Mouse (Mus musculus): Measurements from ENCODE around the gene Gzma. TPM values are rescaled to one million over a fixed set of nuclear protein-coding genes. Genes with fewer than 3 reads are reported as not detected.

The Gzma gene
- polyA plus RNA-seq, 1 experiment from 2014 or later = not detected

DNA sequence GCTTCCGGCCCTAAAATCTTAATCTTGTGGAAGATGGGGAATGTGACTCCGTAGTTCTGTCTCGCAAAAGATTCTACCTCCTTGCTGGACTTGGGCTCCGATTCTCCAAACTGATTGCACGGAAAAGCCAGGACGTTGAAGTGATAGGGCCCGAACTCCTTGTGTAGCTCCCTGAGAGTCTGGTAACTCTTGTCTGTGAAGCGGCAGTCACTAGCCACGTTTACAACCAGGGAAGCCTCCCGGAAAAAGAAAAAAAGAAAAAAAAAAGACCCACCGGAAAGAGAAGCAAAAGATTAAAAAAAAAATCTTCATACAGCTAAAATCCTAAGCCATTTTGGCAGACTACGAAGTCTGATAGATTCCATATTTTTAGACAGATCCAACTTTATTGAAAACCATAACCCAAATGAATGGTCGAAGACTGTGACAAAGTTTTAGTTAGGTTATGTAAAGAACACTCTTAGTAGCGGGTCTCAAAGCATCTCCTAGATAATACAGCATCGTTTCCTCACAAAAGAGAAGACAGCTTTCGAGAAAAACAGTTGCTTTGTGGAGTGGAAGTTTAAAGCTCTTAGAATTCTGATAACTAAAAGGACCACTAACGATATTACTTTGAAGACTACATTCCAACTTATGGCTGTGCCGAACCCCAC, 55.2 kb downstream of the Gzma start:
- peaks cover 16% of the 10 kb centered on the region for H3K36me3 ChIP-seq
- ATAC-seq (ENCODE audit: insufficient number of reproducible peaks, low FRiP score, low TSS enrichment, low read depth) = no peak
- peaks cover 10% of the 10 kb centered on the region; the same call in 1 of the 2 replicates for H3K4me1 ChIP-seq
- peak overlapping the region; percentile 55 for H3K9ac ChIP-seq
- H3K4me2 ChIP-seq (replicated peaks) = peak overlapping the region; percentile 56
- WGBS = 9% methylated on average over 18 of the region's 18 CpGs
- no peaks in the 10 kb centered on the region for H3K27me3 ChIP-seq
- H3K4me3 ChIP-seq (replicated peaks) = peak overlapping the region; percentile 63
- H3K27ac ChIP-seq (replicated peaks) = peak overlapping the region; percentile 93
- H3K9me3 ChIP-seq (replicated peaks) = no peaks in the 10 kb centered on the region

DNA sequence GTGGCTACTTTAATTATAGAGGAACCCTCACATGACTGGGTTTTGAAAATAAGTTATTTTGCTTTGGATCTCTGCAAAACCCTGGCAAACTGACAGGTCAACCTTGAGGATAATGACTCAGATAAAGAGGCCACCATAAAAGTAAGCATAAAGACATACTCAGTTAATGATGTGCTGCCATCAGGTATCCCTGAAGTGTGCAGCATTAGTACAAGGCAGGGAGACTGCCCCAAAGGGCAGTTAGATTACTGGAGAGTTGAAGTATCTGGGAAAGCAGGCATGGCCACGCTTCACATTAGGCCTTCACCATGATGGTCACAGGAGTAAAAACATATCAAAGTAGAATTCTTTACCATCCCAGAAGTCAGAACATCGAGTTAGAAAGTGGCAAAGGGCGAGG, 55.9 kb downstream of the Gzma start:
- no peak for ATAC-seq (ENCODE audit: insufficient number of reproducible peaks, low FRiP score, low TSS enrichment, low read depth)
- 44% methylated on average over 3 of the region's 3 CpGs for whole genome bisulfite sequencing
- Histone ChIP-seq H3K4me3 (replicated peaks) (peak overlapping the region; percentile 63), H3K36me3 (peaks cover 16% of the 10 kb centered on the region), H3K9me3 (replicated peaks) (no peaks in the 10 kb centered on the region), H3K4me1 (peaks cover 10% of the 10 kb centered on the region; the same call in 1 of the 2 replicates), H3K4me2 (replicated peaks) (peak overlapping the region; percentile 56), H3K9ac (peak overlapping the region; percentile 21; the same call in 1 of the 2 replicates), H3K27me3 (no peaks in the 10 kb centered on the region), H3K27ac (replicated peaks) (0 out of 2 replicates have a peak overlapping the region, but pooled peaks have one; percentile 93)

Other genes starting within 250 kb of the Gzma start
- gene Mtrex, start 173.6 kb downstream of the Gzma start, polyA plus RNA-seq (2015; fragmentation: Nextera tagmentation; extraction: Ambion mirVana) = 55.2 and 61.7 TPM in 2 replicates
- 22.1 and 22.4 TPM in 2 replicates for gene Dhx29, start 173.5 kb downstream of the Gzma start, polyA plus RNA-seq (2015; fragmentation: Nextera tagmentation; extraction: Ambion mirVana)
- gene Ccno, start 113.2 kb downstream of the Gzma start, polyA plus RNA-seq (2015; fragmentation: Nextera tagmentation; extraction: Ambion mirVana) = 10.8 and 26.9 TPM in 2 replicates
- 5.6 and 14.0 TPM in 2 replicates for gene Mcidas, start 107.1 kb downstream of the Gzma start, polyA plus RNA-seq (2015; fragmentation: Nextera tagmentation; extraction: Ambion mirVana)
- 3.1 and 8.1 TPM in 2 replicates for gene Cdc20b, start 65.9 kb downstream of the Gzma start, polyA plus RNA-seq (2015; fragmentation: Nextera tagmentation; extraction: Ambion mirVana)
- gene Gpx8, start 54.6 kb downstream of the Gzma start, polyA plus RNA-seq (2015; fragmentation: Nextera tagmentation; extraction: Ambion mirVana) = 190 and 192 TPM in 2 replicates
- 2.7 and 3.1 TPM in 2 replicates for gene Esm1, start 108.7 kb upstream of the Gzma start, polyA plus RNA-seq (2015; fragmentation: Nextera tagmentation; extraction: Ambion mirVana)
- gene Gzmk, start 124.9 kb upstream of the Gzma start, polyA plus RNA-seq (2015; fragmentation: Nextera tagmentation; extraction: Ambion mirVana) = not detected in 2 replicates
- gene BC067074, start 192.2 kb upstream of the Gzma start, polyA plus RNA-seq (2015; fragmentation: Nextera tagmentation; extraction: Ambion mirVana) = 6.4 and 7.6 TPM in 2 replicates

Data from embryonic facial prominence, embryonic 15.5 days (tissue).